Mouse (Mus musculus): ENCODE measurements around the gene Zmiz1.
A peak's percentile ranks its signal among the peaks of the same experiment; 100 is the strongest.

Zmiz1 gene

DNA sequence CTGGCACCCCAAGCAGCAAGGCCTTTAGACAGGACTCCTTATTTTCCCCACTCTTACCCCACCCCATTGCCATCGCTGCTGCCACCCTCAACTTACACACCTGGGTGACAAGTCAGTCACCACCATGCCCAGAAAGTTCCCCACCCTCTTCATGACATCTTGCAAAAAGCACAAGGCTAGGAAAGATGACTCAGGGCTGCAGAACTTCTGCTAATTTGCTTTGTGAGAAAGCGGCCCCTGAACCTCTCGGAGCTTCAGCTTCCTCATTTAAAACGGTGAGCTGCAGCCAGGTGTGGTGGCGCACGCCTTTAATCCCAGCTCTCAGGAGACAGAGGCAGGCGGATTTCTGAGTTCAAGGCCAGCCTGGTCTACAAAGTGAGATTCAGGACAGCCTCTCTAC lies 141.4 kb downstream of the Zmiz1 start:
- no peak for DNase-seq

DNA sequence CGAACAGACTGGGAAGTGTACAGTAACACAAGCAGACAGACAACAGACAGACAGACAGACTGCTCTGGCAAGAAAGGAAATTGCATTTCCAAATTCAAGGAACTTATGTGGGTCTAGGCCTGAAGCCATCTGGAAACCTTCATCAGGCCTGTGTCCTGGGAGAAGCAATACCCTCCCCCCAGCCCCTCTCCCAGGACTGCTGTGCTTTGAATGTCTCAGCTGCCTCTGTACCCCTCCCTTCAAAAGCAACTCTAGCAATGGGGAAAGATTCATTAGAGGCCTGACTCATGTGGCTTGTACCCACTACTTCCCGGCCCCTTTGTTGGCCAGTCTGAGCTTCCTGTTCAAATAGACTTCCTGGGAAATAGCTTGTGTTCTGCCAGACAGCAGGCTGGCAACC lies 142.0 kb downstream of the Zmiz1 start:
- no peak for DNase-seq

DNA sequence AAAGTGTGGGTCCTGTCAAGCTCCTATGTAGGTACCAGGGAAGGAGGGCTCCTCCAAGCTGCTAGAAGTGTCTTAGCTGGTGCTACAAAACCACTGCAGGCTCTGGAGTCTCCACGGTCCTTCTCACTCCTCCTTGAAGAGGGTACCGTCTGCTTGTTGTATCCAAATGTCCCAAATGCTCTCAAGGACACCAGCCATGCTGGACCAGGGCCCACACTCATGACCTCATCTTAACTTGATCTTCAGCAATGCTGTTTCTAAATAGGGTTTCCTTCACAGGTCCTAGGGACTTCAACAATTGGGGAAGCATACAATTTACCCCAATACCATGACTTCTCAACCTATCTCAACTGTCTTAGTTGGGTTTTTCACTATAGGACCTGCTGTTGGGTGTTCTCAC lies 143.0 kb downstream of the Zmiz1 start:
- DNase-seq, result no peak

DNA sequence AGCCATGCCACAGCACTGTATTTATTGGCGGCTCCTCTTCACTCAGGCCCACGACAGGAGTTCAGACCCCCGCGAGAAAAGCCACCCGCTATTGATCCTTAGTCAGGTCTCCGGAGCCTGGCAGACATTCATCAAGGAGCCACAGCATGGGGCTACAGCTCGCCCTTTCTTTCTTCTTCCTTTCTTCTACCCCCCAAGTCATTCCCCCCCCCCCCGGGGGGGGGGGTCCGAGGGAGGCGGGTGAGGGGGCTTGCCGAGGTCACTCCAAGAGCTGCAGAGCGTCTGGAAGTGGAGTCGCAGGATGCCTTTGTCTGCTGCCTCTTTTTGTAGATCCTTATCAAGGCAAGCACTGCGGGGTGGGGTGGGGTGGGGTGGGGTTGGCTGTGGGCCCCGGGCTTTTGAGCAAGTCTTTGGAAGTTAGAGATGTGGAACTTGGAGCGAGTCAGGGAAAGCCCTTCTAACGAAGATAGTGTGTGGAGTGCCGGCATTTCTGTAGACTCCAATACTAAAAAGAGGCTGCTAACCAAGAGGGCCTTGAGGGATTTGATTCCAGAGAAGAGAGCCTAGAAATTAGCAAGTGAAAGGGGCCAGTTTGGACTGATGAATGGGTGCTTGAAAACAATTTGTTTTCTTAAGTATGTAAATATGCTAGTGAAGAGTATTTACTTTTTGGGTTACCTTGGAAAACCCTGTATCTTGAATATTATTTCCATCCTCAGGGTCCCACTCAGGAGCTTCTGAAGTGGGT lies 145.6 kb downstream of the Zmiz1 start:
- DNase-seq, result no peak

DNA sequence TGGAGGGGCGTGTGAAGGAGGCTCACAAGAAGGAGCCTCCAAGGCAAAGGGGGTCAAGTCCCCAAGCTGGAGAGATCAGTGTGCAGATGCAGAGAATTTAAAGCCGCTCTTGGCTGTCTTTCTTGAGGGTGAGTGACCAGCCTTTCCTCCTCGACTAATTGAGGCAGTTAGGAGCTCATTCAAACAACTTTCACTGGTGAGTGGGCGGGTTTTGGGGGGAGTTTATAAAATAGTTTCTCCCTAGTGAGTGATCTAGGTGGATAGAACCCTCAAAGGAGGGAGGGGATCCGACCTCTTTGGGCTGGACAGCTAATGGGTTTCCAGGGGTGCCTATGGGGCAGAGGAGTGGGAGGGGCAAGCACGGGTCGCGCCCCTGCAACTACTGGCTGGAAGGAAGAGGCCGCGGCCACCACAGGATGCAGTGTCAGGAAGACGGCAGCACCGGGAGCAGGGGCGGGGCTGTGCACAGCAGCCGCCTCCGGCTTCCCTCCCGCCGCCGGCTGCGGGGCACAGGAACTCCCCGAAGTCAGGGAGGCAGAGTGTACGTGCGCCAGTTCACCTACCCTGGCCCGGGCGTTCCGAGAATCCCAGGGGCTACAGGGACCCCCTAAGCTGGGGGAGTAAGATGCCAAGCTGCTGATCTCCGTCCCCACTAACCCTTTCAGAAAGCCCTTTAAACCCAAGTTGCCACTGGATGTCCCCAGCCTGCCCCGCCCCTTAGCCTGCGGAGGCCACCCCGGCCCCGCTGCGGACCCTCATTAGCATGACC lies 147.6 kb downstream of the Zmiz1 start:
- peak; percentile 74 for DNase-seq

DNA sequence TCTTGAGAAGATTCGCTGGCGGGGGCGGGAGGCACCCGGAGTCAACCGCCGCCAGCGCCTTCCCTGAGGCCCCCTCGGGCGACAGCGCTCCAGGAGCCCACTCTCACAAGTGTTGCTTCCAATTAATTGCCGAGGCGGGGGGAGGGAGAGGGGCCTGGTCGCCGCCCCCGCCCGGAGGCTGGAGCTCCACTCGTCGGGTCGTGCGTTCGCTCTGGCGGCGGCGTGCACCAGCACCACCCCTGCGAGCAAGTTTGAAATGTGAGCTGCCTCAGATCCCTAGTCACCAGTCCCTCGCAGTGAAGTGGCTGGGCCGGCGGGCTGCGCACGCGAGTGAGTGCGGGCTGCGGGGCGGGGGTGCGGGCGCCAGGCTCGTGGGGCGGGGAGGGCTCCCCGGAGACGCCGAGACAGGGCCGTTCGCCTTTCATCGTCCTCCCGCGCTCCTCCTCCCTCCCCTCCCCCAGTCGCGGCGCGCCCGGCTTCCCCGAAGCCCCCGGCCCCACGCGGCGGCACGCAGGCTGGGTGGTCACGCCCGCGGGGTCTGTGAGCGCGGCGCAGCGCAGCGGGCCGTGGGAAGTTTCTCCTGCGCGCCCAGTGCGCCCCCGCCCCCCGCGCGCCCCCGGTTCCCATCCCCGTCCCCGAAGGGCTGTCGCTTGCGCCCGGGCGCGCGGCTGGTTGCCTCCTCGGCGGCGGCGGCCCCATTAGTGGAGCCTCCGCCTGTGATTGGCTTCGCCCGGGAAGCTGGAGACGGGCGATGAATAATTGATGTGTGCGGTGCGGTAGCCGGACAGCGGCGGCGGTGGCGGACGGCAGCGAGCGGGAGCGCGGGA lies 148.4 kb downstream of the Zmiz1 start:
- peak; percentile 46 for DNase-seq

DNA sequence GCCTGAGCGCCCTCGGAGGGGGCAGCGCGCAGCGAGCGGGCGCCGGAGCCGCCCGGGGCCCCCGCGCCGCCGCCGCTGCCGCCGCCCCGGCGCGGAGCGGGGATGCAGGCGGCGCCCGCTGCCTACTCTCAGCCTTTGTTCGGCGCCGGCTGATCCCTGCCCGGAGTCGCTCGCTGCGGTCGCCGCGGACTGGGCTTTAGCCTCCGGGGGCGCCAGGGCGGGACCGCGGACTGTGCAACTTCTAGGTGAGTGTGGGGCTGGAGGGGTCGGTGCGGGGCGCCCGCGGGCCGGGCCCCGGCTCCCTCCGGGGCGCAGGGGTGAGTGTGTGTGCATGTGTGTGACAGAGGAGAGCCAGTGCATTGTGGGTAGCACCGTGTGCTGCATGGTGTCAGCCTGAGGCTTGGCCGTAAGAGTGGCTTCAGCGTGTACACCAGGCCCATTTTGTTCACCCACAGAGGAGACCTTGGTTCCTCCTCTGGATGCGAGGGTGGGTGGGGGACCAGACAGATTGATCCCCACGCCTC lies 149.0 kb downstream of the Zmiz1 start:
- DNase-seq, result peak; percentile 43

DNA sequence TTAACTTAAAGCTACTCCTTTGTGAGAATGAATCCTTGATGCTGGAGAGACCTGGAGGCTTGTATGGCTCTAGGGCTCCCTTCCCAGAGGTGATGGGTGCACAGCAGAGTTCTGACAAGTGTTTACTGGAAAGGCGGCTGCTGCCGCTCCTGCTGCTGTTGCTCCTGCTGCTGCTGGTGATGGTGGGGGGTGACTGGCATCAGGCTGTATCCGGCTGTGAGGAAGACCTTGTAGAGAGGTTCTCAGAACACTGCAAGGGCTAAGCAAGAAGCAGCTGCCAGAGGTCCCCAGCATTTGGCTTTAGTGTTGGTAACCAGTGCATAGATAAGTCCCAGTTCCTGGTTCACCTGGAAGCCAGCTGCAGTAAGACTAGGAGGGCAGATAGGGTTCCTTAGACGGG lies 149.6 kb downstream of the Zmiz1 start:
- no peak for DNase-seq

DNA sequence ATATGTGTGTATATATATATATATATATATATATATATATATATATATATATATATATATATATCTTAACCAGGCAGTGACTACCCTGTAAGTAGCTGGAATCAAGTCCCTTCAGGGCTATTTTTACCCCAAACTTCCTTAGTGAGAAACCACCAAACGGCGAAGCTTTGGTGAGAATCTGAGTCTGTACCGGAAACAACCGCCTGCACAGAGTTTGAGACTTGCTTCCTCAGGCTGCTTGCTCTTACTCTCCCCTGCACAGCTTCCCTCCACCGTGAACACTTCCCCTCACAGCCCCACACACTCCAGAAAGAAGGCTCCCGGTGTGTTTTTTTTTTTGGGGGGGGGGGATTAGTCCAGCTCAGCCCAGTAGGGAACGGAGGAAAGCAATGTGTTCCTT lies 150.4 kb downstream of the Zmiz1 start:
- DNase-seq, result no peak

DNA sequence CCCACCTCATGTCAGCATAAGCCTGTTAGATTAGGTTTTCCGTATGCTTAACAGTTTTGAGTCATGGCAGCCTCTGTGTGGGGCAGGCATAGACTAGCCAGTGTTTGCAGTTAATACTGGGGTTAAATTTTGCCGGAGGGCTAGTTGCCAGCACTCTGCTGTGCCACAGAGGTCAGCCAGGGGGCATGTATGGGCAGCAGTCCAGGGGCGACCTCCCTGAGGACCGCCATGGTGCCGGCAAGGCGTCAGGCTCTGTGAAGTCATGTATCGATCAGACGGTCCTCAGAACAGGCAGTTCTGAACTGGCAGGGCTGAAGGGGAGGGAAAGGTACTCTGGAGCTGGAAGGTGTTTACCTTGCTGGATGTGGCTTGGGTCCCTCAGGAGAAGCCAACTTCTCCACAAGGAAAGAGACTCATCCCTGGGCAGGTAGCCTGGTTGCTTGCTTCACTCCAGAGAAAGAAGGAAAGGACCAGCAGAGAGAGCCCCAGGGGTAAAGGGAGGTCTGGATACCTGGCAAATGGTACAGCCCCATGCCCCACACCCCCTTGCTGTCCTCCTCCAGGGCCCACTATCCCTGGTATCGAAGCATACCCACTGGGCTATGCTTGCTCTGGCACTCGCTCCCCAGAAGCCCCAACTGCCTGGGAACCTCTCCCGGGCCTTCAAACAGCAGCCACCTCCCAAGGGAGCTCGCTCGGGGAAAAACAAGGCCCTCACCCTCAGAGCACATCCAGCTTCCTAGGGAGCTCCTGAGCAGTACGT lies 151.6 kb downstream of the Zmiz1 start:
- DNase-seq, result no peak

DNA sequence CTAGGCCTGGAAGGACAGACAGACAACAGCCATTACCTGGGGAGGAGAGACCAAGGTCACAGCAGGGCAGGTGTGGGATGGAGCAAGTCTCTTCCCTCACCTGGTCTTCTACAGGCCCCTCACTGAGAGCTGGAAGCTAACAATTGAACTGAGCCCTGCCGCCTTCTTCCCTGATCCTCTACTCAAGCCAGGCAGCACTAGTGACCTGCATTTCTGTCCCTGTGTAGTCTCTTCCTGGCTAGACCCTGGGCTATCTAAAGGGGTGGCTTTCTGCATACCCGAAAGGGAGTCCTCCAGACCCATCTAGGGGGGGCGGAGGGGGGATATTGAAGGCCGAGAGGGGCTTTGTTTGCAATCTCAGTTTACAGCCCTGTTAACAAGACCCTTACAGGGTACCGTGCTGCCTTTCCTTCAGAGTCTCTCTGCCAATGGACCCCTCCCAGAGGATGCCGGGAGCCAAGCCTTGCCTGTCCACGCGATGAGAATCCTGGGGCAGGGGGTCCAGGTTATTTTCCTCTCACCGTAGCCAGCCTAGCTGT lies 152.2 kb downstream of the Zmiz1 start:
- DNase-seq, result no peak

DNA sequence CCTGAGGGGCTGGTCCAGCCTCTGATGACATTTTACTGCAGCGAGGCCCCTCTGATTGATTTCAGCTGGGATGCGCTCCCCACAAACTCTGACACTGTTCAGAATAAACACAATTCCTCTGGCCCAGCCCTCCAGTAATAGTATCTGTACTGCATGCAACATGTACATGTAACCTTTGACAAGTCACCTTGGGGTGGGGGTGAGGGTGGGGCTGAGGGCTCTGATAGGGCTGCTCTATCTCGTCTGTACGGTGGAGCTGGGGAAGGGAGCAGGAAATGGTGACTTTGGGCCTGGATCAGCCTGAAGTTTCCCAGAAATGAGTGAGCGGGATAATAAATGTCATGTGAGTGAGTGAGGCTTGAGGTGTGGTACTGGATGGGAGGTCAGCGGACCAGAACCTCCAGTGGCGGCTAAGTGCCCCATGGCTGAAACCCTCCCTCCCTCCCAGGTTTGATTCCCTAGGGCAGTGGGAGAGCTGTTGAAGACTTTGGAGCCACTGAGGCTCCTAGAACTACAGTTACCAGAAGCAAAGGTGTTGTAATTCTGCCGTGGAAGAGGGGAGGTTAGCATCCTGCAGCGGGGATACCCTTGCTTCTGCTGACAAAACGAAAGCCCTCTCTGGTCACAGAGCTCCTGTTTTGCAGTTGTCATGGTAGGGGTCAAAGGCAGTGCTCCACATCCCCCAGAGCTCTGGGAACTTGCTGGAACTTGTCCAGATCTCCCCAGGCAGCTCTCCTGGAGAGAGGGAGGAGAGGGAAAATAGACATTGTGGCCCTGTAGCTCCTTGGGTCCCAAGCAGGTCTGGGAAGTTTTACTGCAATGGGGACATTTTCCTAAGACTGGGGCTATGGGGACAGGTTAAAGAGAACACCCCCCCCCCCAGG lies 153.1 kb downstream of the Zmiz1 start:
- no peak for DNase-seq

DNA sequence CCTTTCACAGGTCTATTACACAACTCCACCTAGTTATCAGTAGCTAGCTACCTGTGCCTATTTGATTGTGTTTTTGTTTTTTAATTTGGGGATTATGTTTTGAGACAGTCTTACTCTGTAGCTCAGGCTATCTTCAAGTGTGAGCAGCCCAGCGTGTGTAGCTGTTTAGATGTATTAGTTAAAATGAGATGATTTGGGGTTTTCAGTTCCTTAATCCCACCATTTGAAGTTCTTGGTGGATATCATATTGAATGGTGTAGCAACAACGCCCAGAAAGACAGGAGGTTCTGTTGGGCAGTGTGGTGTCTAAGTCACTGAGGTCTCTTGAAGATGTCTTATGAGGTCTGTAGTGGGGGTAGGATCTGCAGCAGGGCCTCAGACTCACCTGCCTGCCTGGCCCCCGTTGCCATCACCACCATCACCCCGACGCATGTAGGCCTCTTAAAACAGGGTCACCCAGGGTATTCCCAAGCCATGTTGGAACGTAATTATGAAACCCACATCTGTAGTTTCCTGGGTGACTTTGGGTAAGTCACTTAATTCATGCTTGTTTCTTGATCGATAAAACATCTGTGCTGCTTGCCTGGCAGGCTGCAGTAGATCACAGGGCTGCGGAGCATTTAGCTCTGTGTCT lies 155.1 kb downstream of the Zmiz1 start:
- DNase-seq, result no peak

DNA sequence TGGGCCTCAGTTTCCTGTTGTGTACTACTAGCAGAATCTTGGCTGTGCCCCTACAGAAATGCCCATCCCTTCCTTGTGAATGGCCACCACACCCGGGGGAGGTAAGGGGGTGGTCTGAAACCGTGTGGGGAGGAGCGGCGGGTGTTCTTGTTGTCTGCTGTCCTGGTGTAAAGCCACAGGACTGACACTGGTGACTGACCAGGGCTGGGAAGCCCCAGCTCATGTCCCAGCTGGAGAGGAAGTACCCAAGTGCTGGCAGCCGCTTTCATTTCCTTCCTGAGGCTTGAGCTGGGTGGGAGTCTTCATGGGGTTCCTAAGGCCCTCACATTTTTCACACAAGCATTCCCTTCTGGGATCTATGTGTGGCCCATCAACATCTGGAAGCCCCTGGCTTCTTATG lies 155.7 kb downstream of the Zmiz1 start:
- DNase-seq, result peak; percentile 53

DNA sequence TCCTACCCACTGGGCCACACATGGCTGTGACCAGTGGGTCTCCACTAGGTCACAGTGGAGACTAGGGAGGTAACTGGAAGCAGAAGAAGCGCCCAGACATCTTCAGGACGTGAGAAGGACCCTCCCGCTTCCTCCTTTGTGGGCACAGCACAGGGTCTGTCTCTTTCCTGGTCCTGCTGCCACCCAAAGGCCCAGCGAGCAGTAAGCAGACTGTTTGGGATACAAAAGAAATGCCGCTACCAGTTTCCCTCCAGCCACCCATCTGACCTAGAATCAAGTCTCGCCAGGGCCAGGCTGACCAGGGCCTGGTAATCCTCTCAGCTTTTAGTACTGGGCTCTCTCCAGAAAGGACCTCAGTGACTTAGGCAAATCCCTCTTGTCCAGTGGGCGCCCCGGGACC lies 156.6 kb downstream of the Zmiz1 start:
- DNase-seq, result no peak

DNA sequence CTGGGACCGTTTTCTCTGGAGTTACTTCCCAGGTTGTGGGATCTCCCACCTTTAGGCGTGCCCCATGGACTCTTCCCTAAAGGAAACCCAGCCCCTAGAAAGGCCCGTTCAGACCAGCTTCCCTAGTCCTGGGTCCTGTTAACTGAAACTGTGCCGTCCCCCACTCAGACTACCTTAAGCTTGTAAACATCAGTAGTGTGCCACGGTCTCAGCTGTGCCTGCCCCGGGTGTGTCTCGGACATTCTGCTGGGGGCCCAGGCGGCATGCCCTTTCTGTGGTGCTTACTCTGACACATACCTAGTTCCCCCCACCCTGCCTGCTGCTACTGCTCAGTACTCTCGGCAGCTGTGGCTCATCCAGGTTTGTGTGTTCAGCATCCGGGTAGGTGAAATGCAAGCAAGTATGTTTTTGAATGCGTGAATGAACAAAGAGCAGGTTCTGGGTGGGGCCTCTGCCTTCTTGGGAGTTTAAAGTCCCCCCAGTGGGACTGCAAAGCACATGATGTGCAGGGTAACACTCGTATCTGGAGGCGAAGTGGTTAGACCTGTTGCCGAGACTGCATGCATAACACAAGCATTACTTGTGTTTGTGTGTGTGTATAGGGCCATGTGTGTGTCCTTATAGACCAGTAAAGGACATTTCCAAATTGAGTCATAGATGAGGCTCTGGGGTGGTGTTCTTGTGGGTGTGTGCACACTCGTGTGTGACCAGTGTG lies 157.2 kb downstream of the Zmiz1 start:
- DNase-seq, result no peak

DNA sequence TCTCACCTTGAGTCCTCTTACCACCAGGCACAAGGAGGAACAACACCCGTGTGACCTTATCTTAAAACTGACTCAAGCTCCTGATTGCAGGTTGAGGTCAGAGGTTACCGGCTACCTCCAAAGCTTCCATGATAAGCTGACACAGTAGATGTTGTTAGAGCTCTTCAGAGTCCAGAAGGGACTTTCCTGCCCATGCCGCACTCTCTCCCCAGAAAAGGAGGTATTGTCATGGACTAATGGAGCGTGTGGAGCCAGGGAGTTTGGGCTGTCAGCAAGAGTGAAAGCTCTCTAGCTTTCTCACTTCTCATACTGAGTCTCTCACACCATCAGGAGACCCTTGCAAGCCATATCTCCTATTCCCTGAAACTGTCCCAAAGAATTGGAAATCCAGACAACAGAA lies 158.3 kb downstream of the Zmiz1 start:
- no peak for DNase-seq

DNA sequence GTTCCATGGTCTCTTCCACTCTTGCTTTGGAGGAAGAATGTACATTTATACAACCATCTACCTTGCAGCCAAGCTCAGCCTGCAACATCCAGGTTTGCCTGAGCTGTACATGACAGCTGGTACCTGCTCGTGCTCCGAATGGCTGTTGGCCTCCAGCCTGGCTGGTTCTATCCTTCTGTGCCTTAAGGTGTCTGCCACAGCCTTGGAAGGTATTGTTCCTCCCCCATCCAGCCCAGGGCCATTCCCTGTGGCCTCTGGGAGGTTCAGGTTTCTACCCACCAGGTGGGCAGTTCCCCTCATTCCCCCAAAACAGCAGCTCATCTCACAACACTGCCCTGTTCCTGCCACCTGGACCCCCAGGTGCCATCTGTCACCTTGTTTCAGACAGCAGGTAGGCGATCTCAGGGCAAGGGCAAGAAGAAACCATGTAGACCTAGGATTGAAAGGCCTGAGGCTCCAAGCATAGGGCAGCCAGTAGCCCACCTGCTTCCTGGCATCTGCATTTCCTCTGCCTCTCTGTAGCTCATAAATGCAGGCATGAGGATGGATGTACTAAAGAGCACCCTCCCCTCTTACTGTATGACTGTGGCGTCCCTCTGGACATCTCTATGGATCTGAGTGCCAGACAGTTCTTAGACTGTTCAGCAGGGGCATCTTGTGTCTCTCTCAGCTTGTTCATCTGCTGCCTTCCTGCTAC lies 160.2 kb downstream of the Zmiz1 start:
- DNase-seq, result no peak

DNA sequence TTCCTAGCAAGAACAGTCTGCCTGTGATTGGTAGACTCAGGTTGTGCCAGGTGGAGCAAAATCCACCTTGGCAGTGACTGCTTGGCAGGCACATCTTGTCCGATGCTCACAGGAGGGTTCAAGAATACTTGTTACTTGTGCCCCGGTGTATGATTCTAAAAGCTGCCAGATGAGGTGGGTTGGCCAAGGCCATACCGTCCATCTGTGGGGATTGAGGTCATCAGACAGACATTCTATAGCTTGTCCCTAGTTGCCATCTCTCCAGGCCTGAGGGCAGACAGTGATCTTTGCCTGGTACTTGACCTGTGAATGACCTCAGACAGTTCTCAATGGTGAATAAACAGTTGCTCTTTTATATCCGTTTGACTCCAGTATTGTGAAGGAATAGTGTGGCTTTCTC lies 161.8 kb downstream of the Zmiz1 start:
- DNase-seq, result no peak

DNA sequence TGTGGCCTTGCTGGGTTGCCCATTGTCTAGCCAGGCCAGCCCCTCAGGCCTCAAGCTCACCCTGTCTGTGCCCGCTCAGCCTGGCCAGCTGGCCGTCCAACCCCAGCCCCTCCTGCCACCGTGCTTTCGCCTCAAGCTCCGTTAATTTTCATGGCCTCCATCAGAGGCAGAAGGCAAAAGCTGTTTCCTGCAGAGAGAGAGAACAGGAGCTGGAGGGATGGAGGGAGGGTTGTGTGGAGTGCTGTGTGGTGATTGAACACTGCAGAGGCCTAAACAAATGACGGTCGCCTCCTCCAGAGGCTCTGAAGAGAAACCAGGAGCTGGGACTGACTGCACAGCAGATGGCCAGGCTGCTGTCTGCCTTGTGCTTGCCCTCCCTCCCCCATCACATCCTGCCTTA lies 164.7 kb downstream of the Zmiz1 start:
- DNase-seq, result no peak
